Mouse (Mus musculus): ENCODE measurements around the gene Srgap3.

GRCm38 (mm10) chr6:112756866-112757265 is 190.2 kb downstream of the Srgap3 start:
- TF ChIP-seq CTCF (IDR thresholded peaks at IDR 0.05; ENCODE audit: insufficient read depth, low read length) (no peak), POLR2A (IDR thresholded peaks at IDR 0.05; ENCODE audit: borderline replicate concordance, extremely low read depth, low read depth, low read length) (no peak)
